Mouse (Mus musculus) hindbrain, postnatal 0 days (tissue): ENCODE data around the gene Htr1f. TPM values are rescaled to one million over a fixed set of nuclear protein-coding genes. Genes with fewer than 3 reads are reported as not detected.

Source experiments
- ATAC-seq: fragments of 200-750 bp; cut with Nextera tagmentation; 2 replicates; pipeline ENCODE4 v1.8.0; 2017; ENCODE audit warnings: mild to moderate bottlenecking, moderate TSS enrichment, moderate library complexity
- DNase-seq: peaks from one replicate; pipeline ENCODE4 v3.0.0-alpha.2; 2015; ENCODE audit warnings: low spot score
- H3K27ac ChIP-seq: fragments of 300-500 bp; sonication (generic); 2 replicates; pipeline ENCODE4 v1.5.1; 2014; ENCODE audit warnings: mild to moderate bottlenecking
- H3K27me3 ChIP-seq: fragments of 300-500 bp; sonication (generic); 2 replicates; pipeline ENCODE4 v1.6.1; 2014; ENCODE audit warnings: low read length, mixed read lengths; ENCODE audit not compliant: insufficient read depth
- H3K36me3 ChIP-seq: fragments of 300-500 bp; sonication (generic); 2 replicates; pipeline ENCODE4 v1.6.1; 2014; ENCODE audit warnings: low read length, mixed read lengths; ENCODE audit not compliant: insufficient read depth
- H3K4me1 ChIP-seq: fragments of 300-500 bp; sonication (generic); 2 replicates; pipeline ENCODE4 v1.6.1; 2014; ENCODE audit warnings: antibody characterized with exemption, low read length, mixed read lengths; ENCODE audit not compliant: insufficient read depth
- H3K4me2 ChIP-seq: fragments of 300-500 bp; sonication (generic); 2 replicates; pipeline ENCODE4 v1.6.1; 2014; ENCODE audit warnings: low read depth, mild to moderate bottlenecking, low read length, moderate library complexity, mixed read lengths
- H3K4me3 ChIP-seq: fragments of 300-500 bp; sonication (generic); 2 replicates; pipeline ENCODE4 v1.5.1; 2014; ENCODE audit warnings: low read length
- H3K9ac ChIP-seq: fragments of 300-500 bp; sonication (generic); replicated peaks from 2 replicates; pipeline ENCODE4 v1.6.1; 2014; ENCODE audit warnings: mild to moderate bottlenecking, low read length, moderate library complexity, mixed read lengths
- H3K9me3 ChIP-seq: fragments of 300-500 bp; sonication (generic); 2 replicates; pipeline ENCODE4 v1.6.1; 2016; ENCODE audit warnings: low read length, mixed read lengths
- CTCF ChIP-seq: IDR thresholded peaks from 2 replicates; pipeline ENCODE4 v1.5.1; 2016; ENCODE audit warnings: antibody characterized with exemption, control low read depth, low read depth
- WGBS: fragments of 180-500 bp; shearing (Covaris S2); extraction: QIAGEN DNeasy Blood & Tissue Kit; methylation state at CpG from one replicate; pipeline ENCODE4 v1.1.7; 2014; 5-methylcytosine and 5-hydroxymethylcytosine counted together
- microRNA-seq, 2 experiments: library from miRNA; unstranded; fragments of <30 nt; microRNA quantifications; one replicate each; pipeline ENCODE4; 2016
- polyA plus RNA-seq: library from polyadenylated mRNA; unstranded; fragments of >200 nt; fragmentation: Nextera tagmentation; extraction: Ambion mirVana; gene quantifications from 2 replicates; pipeline ENCODE4 v1.2.1, GENCODE M21; 2015
- total RNA-seq: library from RNA; depleted of rRNA; stranded (reverse); fragments of >200 nt; gene quantifications from 2 replicates; pipeline ENCODE4 v1.2.3, GENCODE M21; 2014

Gene Htr1f
- total and polyA plus RNA-seq, 2 experiments from 2014 or later = 0.31 to 0.56 TPM

DNA sequence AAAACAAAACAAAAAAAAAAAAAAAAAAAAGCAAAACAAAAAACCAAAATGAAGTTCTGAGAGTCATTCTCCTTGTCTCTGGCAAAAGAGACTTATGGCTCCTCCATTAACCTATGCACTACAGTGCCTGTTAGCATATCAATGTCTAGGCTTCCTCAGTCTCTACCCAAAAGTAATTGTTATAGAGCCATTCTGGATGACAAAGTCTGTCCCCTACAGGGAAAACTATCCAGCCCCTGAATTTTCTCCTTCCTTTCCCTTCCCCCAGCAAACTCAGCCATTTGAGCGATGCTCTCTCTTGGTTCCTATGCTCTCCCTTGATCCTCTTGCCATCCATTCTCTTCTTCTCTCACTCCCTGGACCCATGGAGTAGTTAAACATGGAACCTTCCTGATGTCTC lies 229.8 kb downstream of the Htr1f start:
- ATAC-seq (no peak), DNase-seq (no peak)
- Histone ChIP-seq H3K4me2 (no peak overlapping the region), H3K27ac (no peak overlapping the region), H3K27me3 (no peaks in the 10 kb centered on the region), H3K9ac (no peak overlapping the region), H3K4me3 (no peak overlapping the region), H3K36me3 (no peaks in the 10 kb centered on the region), H3K4me1 (no peaks in the 10 kb centered on the region), H3K9me3 (no peaks in the 10 kb centered on the region)
- TF ChIP-seq CTCF = no peak
- WGBS = 95% methylated on average over 1 of the region's 1 CpGs

DNA sequence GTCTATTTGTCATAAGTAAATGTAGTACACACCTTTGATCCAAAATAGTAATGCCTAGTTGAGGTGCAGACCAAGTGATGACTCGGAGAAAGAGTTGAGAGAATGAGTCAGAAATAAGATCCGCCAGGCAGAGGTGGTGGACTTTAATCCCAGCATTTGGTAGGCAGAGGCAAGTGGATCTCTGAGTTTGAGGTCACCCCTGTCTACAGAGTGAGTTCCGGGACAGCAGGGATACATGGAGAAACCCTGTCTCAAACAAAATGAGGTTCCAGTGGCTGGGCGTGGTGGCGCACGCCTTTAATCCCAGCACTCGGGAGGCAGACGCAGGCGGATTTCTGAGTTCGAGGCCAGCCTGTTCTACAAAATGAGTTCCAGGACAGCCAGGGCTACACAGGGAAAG lies 230.3 kb downstream of the Htr1f start:
- no peak overlapping the region for H3K27ac ChIP-seq
- no peak for TF ChIP-seq CTCF
- no peak for DNase-seq

More for the DNA sequence above, 230.3 kb downstream of the Htr1f start:
- H3K9ac ChIP-seq = no peak overlapping the region
- no peak overlapping the region for H3K4me2 ChIP-seq
- no peak overlapping the region for H3K4me3 ChIP-seq
- no peaks in the 10 kb centered on the region for H3K4me1 ChIP-seq
- 98% methylated on average over 10 of the region's 10 CpGs for WGBS
- H3K36me3 ChIP-seq = no peaks in the 10 kb centered on the region
- no peak for ATAC-seq
- no peaks in the 10 kb centered on the region for H3K27me3 ChIP-seq
- H3K9me3 ChIP-seq = no peaks in the 10 kb centered on the region

Small RNA genes within 50 kb of the gene (microRNA-seq; reads per million reads assigned to microRNA genes)
- gene Gm23374 = 0 reads per million in 2 experiments
